Mouse (Mus musculus): ENCODE results near the gene Amot.

Amot gene

DNA sequence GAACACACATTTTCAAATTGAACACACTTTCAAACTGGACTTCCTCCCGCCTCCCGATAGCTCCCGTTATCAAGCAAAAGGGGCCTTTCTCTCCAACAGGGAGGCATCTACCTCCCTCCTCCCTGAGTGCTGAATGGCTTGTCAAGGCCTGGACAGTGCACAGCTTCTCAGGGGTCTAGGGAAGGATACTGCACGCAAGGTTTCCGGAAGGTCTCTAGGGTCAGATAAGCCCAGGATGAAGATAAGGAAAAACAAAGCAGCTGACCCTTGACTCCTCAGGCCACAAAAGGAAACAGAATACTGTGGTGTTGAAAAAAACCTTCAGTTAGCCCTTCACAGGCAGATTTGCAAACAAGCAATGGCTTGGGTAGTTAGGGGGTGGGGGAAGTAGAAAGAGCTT is 22.6 kb downstream of the Amot start:
- no peak for DNase-seq (ENCODE audit: low spot score in 2 of 2)

DNA sequence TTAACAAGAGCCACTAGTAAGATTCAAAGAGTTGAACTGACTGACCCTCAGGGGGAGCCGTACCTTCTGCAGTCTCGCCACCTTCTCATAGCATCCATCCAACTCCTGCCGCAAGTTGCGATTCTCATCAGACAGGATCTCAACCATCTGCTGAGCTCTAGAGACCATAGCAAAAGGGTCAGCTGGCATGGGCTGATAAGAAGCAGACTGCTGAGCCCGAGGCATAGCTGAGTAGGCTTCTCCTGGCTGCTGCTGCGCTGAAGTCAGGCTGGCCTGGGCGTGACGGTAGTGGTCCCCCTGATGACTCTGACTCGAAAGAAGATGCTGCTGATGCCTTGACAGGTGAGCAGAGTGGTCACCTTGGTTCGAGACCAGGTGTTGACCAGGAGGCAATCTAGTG is 25.0 kb downstream of the Amot start:
- no peak for DNase-seq (ENCODE audit: low spot score in 2 of 2)

DNA sequence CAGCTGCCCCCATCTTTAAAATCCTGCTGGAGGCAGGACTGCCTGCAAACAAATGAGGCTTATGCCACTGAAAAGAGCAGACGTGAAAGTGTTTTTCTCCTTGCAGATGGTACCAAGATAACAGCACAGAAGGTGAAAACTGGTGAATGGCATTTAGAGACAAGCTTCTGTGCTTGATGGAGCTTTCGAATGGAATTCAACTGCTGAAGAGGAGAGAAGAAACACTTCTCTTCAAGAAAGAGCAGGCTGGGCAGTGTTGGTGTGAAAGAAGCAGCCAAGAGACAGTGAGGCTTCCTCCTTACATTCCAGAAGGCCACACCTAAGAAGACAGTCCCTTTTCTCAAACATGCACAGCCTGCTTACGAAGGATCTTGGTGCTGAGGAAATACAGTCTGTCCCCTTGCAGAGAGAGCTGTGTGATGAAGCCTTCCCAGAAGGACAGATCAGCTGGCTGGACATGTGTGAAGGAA is 27.2 kb downstream of the Amot start:
- DNase-seq (ENCODE audit: low spot score in 2 of 2): no peak

GRCm38 (mm10) chrX:145477003-145477724 is 27.8 kb downstream of the Amot start:
- no peak for DNase-seq (ENCODE audit: low spot score in 2 of 2)

DNA sequence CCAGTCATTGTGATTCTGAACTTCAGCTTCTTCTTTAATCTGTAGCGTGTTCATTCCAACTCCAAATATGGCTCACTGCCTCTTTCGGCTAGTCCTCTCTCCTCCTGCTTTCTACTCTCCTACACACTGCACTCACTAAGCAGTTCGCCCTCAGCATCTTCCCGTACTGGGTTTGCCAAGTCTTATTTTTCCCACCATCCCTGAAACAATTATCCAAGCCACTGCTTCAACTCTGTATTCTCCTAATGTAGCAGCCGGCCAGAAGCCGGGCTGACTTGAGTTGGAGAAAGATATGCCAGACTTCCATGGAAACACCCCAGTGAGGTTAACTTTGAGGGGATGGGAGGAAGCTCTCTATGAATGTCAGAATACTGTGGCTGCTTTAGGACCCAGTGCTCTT is 36.7 kb downstream of the Amot start:
- no peak for DNase-seq (ENCODE audit: low spot score in 2 of 2)

DNA sequence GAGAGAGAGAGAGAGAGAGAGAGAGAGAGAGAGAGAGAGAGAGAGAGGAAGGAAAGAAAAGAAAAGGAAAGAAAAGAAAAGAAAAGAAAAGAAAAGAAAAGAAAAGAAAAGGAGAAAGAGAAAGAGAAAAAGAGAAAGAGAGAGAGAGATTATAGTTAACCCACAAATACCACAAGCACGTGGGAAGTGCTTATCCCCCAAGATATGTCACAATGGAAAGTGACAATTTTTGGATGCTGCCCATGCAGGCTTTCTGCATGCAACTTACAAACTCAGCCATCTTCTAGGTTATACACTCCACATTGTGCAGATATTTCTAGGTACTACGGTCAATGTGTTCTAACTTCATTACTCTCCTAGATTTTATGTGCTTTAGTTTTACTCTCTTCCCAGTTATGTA is 41.5 kb downstream of the Amot start:
- no peak for DNase-seq (ENCODE audit: low spot score in 2 of 2)

- DNase-seq (ENCODE audit: low spot score in 2 of 2): no peak
Observed at GRCm38 (mm10) chrX:145461339-145461738, 43.6 kb downstream of the Amot start.

GRCm38 (mm10) chrX:145456251-145456650 is 48.7 kb downstream of the Amot start:
- DNase-seq (ENCODE audit: low spot score in 2 of 2): no peak

- no peak for DNase-seq (ENCODE audit: low spot score in 2 of 2)
Observed at GRCm38 (mm10) chrX:145455629-145456028, 49.4 kb downstream of the Amot start.

- peak in 1 of 2 experiments; percentile 6 for DNase-seq (ENCODE audit: low spot score in 2 of 2)
Observed at GRCm38 (mm10) chrX:145454828-145455227, 50.2 kb downstream of the Amot start.

- DNase-seq (ENCODE audit: low spot score in 2 of 2): no peak
Observed at GRCm38 (mm10) chrX:145441526-145441925, 63.5 kb downstream of the Amot start.

- DNase-seq (ENCODE audit: low spot score in 2 of 2): no peak
Observed at GRCm38 (mm10) chrX:145433652-145434051, 71.3 kb downstream of the Amot start.

- no peak for DNase-seq (ENCODE audit: low spot score in 2 of 2)
Observed at GRCm38 (mm10) chrX:145430836-145431570, 74.0 kb downstream of the Amot start.

GRCm38 (mm10) chrX:145428811-145429210 is 76.2 kb downstream of the Amot start:
- no peak for DNase-seq (ENCODE audit: low spot score in 2 of 2)

DNA sequence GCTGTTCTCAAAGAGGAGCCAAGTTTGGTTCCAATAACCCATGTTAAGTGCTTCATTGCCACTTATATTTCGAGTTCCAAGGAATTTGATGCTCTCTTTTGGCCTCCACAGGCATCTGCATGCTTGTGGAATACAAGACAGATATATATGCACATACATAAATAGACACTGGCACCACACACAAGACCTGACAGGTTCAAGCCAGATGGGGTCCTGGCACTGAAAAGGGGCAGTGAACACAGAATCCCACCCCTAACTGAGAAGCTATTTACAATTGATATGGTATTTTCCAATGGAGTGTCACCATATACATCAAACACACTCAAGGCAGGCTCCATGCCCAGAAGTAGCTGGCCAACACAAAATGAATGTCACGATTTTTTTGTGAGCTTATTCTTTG is 81.0 kb downstream of the Amot start:
- no peak for DNase-seq (ENCODE audit: low spot score in 2 of 2)

- DNase-seq (ENCODE audit: low spot score in 2 of 2): no peak
Observed at GRCm38 (mm10) chrX:145414319-145414718, 90.7 kb downstream of the Amot start.

DNA sequence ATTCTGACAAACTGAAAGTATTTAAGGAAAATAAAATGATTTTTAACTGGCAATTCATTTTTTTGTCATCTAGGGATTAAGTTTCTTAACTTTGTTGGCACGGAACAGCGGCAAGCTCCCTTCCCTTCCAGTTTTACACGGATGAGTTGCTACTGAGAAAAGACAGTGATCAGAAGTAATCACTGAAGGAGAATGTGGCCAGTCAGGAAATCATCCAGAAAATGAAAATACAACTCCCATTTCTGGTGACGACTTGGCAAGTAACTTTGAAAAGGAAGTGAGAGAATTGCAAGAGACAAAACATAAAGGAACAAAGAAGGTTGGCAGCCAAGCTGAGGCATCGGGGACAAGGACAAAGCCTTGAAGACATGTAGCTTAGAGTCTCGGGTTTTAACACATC is 93.6 kb downstream of the Amot start:
- no peak for DNase-seq (ENCODE audit: low spot score in 2 of 2)

DNA sequence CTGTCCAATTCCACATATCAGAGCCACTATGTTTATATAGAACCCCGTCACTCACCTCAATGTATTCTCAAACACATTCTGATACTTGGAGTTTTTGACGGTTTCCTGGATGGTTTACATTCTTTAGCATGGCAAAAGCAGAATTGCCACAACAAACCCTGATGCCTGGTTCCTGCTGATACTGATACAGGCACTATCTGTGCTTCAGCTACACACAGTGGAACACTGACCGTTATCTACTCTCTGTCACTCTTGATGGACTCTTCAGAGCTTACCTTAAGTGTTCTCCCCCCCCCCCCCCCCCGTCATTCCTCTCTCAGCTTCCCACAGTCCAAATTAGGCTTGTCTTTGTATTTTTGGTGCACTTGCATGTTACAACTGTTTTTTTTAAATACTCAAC is 98.9 kb downstream of the Amot start:
- no peak for DNase-seq (ENCODE audit: low spot score in 2 of 2)

GRCm38 (mm10) chrX:145401926-145402325 is 103.1 kb downstream of the Amot start:
- no peak for DNase-seq (ENCODE audit: low spot score in 2 of 2)

DNA sequence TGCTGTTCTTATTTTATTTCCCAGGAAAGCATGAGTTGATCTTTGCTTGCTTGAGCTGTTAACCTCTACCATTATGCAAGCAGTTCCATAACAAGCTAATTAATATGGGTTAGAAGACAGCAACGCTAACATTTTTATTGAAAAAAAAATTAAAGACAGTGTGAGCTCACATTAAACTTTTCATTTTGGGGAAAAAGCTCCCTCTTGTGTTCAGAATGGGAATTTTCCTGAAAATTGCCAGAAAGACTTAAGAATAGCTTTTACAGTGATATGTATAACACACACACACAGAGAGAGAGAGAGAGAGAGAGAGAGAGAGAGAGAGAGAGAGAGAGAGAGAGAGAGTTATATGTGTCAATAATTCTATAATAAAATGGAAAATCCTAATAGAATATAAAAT is 105.7 kb downstream of the Amot start:
- DNase-seq (ENCODE audit: low spot score in 2 of 2): no peak
